Mouse (Mus musculus) liver, embryonic 11.5 days (tissue): Measurements from ENCODE around the gene Dact3. TPM values are rescaled to one million over a fixed set of nuclear protein-coding genes. Genes with fewer than 3 reads are reported as not detected.
A peak's percentile ranks its signal among the peaks of the same experiment; 100 is the strongest.

Experiments used
- ATAC-seq: fragments of 200-750 bp; cut with Nextera tagmentation; replicated peaks from 2 replicates; pipeline ENCODE4 v1.8.0; 2017; ENCODE audit warnings: moderate number of reproducible peaks, mild to moderate bottlenecking, moderate TSS enrichment, moderate library complexity; ENCODE audit not compliant: low FRiP score
- DNase-seq: peaks from one replicate; pipeline ENCODE4 v3.0.0-alpha.2; 2017; ENCODE audit warnings: low spot score
- H3K27ac ChIP-seq: fragments of 300-500 bp; sonication (generic); 2 replicates; pipeline ENCODE4 v1.5.1; 2014; ENCODE audit warnings: mild to moderate bottlenecking, low read depth, low read length, control low read depth
- H3K27me3 ChIP-seq: fragments of 300-500 bp; sonication (generic); replicated peaks from 2 replicates; pipeline ENCODE4 v1.6.1; 2014; ENCODE audit warnings: low read length, mixed read lengths; ENCODE audit not compliant: control insufficient read depth, insufficient read depth
- H3K36me3 ChIP-seq: fragments of 300-500 bp; sonication (generic); 2 replicates; pipeline ENCODE4 v1.6.1; 2014; ENCODE audit warnings: mild to moderate bottlenecking, low read length, moderate library complexity, mixed read lengths; ENCODE audit not compliant: control insufficient read depth, insufficient read depth
- H3K4me1 ChIP-seq: fragments of 300-500 bp; sonication (generic); replicated peaks from 2 replicates; pipeline ENCODE4 v1.6.1; 2014; ENCODE audit warnings: low read length, mixed read lengths; ENCODE audit not compliant: control insufficient read depth, insufficient read depth
- H3K4me2 ChIP-seq: fragments of 300-500 bp; sonication (generic); 2 replicates; pipeline ENCODE4 v1.6.1; 2014; ENCODE audit warnings: mild to moderate bottlenecking, control low read depth, moderate library complexity
- H3K4me3 ChIP-seq: fragments of 300-500 bp; sonication (generic); 2 replicates; pipeline ENCODE4 v1.5.1; 2014; ENCODE audit warnings: low read depth, low read length, control low read depth
- H3K9ac ChIP-seq: fragments of 300-500 bp; sonication (generic); 2 replicates; pipeline ENCODE4 v1.6.1; 2014; ENCODE audit warnings: low read depth, low read length, control low read depth
- H3K9me3 ChIP-seq: fragments of 300-500 bp; sonication (generic); 2 replicates; pipeline ENCODE4 v1.6.1; 2016; ENCODE audit warnings: low read length, inconsistent platforms, mixed read lengths; ENCODE audit not compliant: control insufficient read depth
- WGBS: fragments of 180-500 bp; shearing (Covaris S2); extraction: QIAGEN DNeasy Blood & Tissue Kit; methylation state at CpG from one replicate; pipeline ENCODE4 v1.1.7; 2014; 5-methylcytosine and 5-hydroxymethylcytosine counted together
- polyA plus RNA-seq: library from polyadenylated mRNA; unstranded; fragments of >200 nt; fragmentation: Nextera tagmentation; extraction: Ambion mirVana; gene quantifications from 2 replicates; pipeline ENCODE4 v1.2.1, GENCODE M21; 2014

The Dact3 gene
- 2.5 and 2.6 TPM in 2 replicates for polyA plus RNA-seq

DNA sequence AGATGAGACGGTGACA lies at the start of gene Dact3:
Gene Dact3, plus strand, starts transcription at position 8 of the 16 bp plus-strand sequence.
- Histone ChIP-seq H3K9ac (peak within 1 kb of the TSS; percentile 71), H3K4me3 (peak within 1 kb of the TSS; percentile 69), H3K9me3 (no peaks in the 10 kb centered on the region), H3K36me3 (0 out of 2 replicates have a peak, but pooled peaks cover 3% of the 10 kb centered on the region), H3K27ac (peak within 1 kb of the TSS; percentile 51), H3K4me1 (peaks cover 20% of the 10 kb centered on the region), H3K27me3 (peaks cover 12% of the 10 kb centered on the region), H3K4me2 (peak within 1 kb of the TSS; percentile 98)
- 0% methylated on average over 1 of the region's 1 CpGs for WGBS
- DNase-seq (no peak), ATAC-seq (no peak)

DNA sequence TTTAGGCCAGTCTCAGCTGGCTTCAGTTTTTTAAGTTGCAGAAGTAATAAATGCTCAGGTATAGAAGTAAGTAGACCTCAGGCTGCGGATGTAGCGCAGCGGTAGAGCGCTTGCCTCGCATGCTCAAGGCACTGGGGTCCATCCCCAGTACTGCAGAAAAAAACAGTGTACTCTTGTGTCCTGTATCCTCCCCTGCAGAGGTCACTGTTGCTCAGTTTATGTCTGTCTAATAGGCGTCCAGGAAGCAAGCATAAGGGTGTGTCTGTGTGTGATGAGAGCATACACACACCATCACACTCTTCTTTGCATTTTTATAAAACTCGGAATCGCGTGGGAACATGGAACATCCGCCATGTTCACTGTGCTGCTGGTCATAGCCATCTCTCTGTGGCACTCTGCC lies 49.3 kb upstream of the Dact3 start:
- peak; percentile 72 for ATAC-seq
- H3K27me3 ChIP-seq = no peaks in the 10 kb centered on the region
- H3K4me1 ChIP-seq = peaks cover 36% of the 10 kb centered on the region
- no peak overlapping the region for H3K4me3 ChIP-seq
- peaks cover 66% of the 10 kb centered on the region for H3K36me3 ChIP-seq
- no peaks in the 10 kb centered on the region for H3K9me3 ChIP-seq
- H3K27ac ChIP-seq = no peak overlapping the region
- no peak overlapping the region for H3K4me2 ChIP-seq
- WGBS = 80% methylated on average over 10 of the region's 10 CpGs
- no peak overlapping the region for H3K9ac ChIP-seq
- no peak for DNase-seq

DNA sequence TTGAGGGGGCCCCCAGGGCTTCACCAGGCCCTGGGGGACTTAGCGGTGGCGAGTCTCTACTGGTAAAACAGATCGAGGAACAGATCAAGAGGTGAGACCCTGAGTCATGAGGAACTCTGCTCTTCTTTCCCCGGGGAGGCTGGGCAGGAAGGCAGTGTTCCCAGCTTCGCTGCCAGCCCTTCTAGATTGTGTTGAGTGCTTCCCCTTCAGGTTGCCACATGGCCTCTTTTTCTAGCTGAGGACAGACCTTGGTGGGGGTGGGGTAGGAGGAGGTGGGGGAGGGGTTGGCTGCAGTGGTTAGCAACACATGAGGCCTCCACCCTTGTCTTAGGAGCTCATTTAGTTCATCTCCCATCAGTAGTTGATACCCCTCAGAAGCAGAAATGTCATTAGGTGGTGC lies 48.5 kb upstream of the Dact3 start:
- H3K9me3 ChIP-seq = no peaks in the 10 kb centered on the region
- WGBS = 59% methylated on average over 5 of the region's 5 CpGs
- peak overlapping the region; percentile 40; the same call in 1 of the 2 replicates for H3K9ac ChIP-seq
- H3K27me3 ChIP-seq = no peaks in the 10 kb centered on the region
- peaks cover 73% of the 10 kb centered on the region for H3K36me3 ChIP-seq
- no peak overlapping the region for H3K4me2 ChIP-seq
- DNase-seq = no peak
- H3K4me3 ChIP-seq = no peak overlapping the region
- peaks cover 29% of the 10 kb centered on the region for H3K4me1 ChIP-seq
- H3K27ac ChIP-seq = no peak overlapping the region
- ATAC-seq = no peak

DNA sequence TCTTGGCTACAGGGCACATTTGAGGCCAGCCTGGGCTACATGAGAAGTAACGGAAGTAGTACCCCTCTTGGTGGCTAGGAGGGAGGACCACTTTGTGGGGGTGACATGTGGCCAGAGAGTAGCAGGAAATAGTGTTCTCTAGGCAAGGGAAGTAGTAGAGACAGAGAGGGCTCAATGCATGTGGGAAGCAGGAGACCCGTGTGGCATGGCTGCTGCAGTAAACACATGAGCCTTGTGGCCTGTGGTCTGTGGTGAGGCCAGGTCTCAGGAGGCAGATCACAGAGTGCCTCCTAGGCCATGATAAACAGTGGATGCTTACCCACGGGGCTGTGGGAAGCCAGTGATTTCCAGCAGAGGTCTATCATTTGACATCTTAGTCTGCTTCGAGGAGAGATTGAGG lies 47.8 kb upstream of the Dact3 start:
- H3K4me1 ChIP-seq = peaks cover 23% of the 10 kb centered on the region
- 58% methylated on average over 4 of the region's 4 CpGs for WGBS
- peaks cover 80% of the 10 kb centered on the region for H3K36me3 ChIP-seq
- H3K9me3 ChIP-seq = no peaks in the 10 kb centered on the region
- no peaks in the 10 kb centered on the region for H3K27me3 ChIP-seq
- H3K27ac ChIP-seq = peak overlapping the region; percentile 32; the same call in 1 of the 2 replicates
- no peak overlapping the region for H3K4me3 ChIP-seq
- ATAC-seq (no peak), DNase-seq (no peak)
- H3K4me2 ChIP-seq = no peak overlapping the region
- H3K9ac ChIP-seq = 0 out of 2 replicates have a peak overlapping the region, but pooled peaks have one; percentile 14

DNA sequence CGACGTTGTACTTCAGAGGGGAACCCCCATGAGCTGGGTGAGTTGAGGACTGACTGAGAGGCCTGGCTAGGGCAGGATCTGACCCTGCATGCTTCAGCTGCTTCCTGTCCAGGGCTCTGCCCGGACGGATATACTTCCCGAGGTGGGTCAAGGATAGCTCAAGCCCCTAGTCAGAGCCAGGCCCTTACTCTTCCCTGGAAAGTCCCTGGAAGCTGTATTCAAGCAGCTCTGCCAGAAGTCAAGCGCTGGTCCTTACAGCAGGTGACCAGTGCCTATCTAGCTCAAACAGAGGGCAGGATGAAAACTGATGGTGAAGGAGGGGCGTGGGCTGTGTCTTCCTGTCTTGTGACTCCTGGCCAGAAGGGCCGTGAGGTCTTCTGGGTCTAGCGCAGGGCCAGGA lies 44.7 kb upstream of the Dact3 start:
- DNase-seq = no peak
- ATAC-seq = no peak
- no peak overlapping the region for H3K4me3 ChIP-seq
- 76% methylated on average over 9 of the region's 9 CpGs for WGBS
- peaks cover 85% of the 10 kb centered on the region for H3K36me3 ChIP-seq
- no peak overlapping the region for H3K27ac ChIP-seq
- no peak overlapping the region for H3K9ac ChIP-seq
- H3K9me3 ChIP-seq = no peaks in the 10 kb centered on the region
- no peaks in the 10 kb centered on the region for H3K27me3 ChIP-seq
- H3K4me1 ChIP-seq = peaks cover 18% of the 10 kb centered on the region
- H3K4me2 ChIP-seq = no peak overlapping the region

DNA sequence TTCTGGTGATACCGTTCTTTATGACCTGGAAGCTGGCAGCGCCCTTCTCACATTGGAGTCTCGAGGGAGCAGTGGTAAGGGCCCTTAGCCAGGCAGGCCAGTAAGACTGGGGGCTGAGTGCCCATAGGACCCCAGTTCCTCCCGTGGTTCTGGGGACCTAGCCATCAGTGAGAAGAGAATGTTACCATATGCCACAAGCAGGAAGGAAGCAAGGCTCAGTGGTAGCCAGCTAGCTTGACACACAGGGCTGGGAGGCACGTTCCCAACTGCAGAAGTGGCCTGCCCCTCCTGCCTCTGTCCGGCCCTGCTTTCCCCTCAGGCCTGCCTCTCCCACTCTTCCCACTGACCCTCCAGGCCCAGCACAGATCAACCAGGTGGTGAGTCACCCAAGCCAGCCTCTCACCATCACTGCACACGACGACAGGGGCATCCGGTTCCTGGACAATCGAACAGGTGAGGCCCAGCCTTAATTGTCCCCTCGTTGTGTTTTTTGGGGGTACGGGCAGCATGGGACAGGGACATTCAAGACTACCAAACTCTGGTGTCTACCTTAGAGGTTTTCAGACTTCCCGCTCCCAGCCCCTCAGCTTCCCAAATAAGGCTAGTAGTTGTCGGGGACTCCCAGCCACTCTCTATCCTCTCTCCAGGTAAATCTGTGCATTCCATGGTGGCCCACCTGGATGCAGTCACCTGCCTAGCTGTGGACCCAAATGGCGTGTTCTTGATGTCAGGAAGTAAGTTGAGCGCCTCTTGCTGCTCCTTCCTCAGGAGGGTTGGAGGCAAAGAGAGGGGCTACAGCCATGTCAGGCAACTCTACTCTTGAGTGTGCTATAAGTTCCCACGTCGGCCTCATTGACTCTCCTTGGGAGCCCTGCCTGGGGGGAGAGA lies 37.0 kb upstream of the Dact3 start:
- Histone ChIP-seq H3K9ac (no peak overlapping the region), H3K27me3 (no peaks in the 10 kb centered on the region), H3K4me1 (peaks cover 11% of the 10 kb centered on the region), H3K27ac (no peak overlapping the region), H3K4me2 (no peak overlapping the region), H3K4me3 (no peak overlapping the region), H3K9me3 (no peaks in the 10 kb centered on the region), H3K36me3 (peaks cover 46% of the 10 kb centered on the region)
- DNase-seq = no peak
- ATAC-seq = no peak
- WGBS = 85% methylated on average over 18 of the region's 18 CpGs

DNA sequence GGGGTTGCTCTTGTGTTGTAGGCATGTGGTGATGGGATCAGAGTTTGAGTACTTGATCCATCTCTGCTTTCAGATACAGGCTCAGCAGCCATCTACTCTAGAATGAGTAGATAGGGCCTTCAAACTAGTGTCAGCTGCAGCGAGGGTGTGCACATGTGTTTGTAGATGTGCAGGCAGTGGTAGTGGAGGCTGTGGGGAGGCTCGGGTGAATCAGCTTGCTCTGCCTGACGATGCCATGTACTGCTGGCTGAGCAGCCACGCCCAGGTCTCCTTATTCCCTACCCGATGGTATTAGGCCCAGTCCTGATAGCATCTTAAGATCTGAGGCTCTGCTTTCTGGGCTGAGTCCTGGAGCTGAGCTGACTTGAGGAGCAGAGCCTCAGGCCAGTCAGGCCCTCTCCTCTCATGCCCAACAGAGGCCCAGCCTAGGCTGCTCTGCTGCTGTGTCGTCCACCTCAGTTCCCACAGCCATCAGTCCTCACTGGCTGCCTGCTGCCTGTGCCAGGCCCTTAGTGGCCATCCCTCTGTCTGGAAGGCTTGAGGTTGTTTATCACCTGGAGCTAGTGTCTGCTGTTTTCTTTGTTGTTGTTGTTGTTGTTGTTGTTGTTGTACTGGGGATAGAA lies 36.2 kb upstream of the Dact3 start:
- no peak overlapping the region for H3K4me2 ChIP-seq
- H3K4me3 ChIP-seq = no peak overlapping the region
- no peaks in the 10 kb centered on the region for H3K9me3 ChIP-seq
- H3K4me1 ChIP-seq = peaks cover 14% of the 10 kb centered on the region
- DNase-seq = no peak
- 69% methylated on average over 6 of the region's 6 CpGs for WGBS
- peaks cover 42% of the 10 kb centered on the region for H3K36me3 ChIP-seq
- ATAC-seq = no peak
- H3K27ac ChIP-seq = no peak overlapping the region
- H3K9ac ChIP-seq = no peak overlapping the region
- H3K27me3 ChIP-seq = no peaks in the 10 kb centered on the region

DNA sequence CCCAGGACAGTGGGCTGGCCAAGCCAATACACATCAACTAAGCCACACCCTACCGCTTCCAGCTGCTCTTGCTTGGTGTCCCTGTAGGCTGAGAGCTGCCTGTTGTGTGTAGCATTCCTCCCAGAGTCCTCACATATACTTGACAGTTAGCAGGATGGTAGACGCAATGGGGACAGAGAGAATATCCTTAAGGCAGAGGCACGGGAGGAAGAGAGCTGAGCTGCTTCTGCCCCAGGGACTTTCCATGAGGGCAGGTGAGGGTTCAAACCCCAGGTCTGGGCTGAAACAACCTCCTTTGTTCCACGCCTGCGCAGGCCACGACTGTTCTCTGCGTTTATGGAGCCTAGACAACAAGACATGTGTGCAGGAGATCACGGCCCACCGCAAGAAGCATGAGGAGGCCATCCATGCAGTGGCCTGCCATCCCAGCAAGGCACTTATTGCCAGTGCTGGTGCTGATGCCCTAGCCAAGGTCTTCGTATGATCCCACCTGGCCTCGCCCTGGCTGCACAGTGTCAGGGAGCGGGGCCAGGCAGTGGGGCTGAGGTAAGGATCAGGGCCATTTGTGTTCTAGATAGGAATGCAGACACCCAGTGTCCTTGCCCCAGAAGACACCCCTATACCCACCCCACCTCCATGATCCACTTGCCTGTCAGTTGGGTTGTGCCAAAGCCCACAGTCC lies 35.5 kb upstream of the Dact3 start:
- 89% methylated on average over 12 of the region's 12 CpGs for WGBS
- H3K4me1 ChIP-seq = peaks cover 21% of the 10 kb centered on the region

DNA sequence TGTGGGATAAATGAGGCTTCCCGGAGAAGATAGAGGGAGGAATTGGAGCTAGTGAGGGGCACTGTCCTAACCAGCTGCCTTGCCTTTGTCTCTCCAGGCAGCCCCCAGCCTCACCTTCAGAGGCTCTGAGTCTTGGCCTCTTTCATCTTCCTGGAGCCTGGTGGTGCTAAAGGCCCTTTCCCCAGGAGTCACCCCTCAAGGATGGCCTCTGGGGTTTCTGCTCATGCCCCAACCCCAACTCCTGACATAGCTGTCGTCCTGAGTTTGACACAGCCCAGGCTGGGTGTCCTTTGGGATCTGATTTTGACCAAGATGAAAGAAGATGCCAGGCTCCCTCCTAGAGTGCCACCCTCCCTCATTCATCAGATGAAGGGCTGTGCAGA lies 35.0 kb upstream of the Dact3 start:
- Histone ChIP-seq H3K4me1 (peaks cover 25% of the 10 kb centered on the region), H3K27me3 (no peaks in the 10 kb centered on the region), H3K9ac (no peak overlapping the region), H3K9me3 (no peaks in the 10 kb centered on the region), H3K27ac (no peak overlapping the region), H3K4me3 (no peak overlapping the region), H3K4me2 (no peak overlapping the region), H3K36me3 (peaks cover 34% of the 10 kb centered on the region)
- no peak for DNase-seq
- ATAC-seq = no peak
- WGBS = 81% methylated on average over 2 of the region's 2 CpGs

More for the DNA sequence above, 35.5 kb upstream of the Dact3 start:
- DNase-seq (no peak), ATAC-seq (no peak)
- Histone ChIP-seq H3K4me2 (no peak overlapping the region), H3K36me3 (peaks cover 38% of the 10 kb centered on the region), H3K9ac (no peak overlapping the region), H3K27ac (no peak overlapping the region), H3K27me3 (no peaks in the 10 kb centered on the region), H3K4me3 (no peak overlapping the region), H3K9me3 (no peaks in the 10 kb centered on the region)
